ENCODE assay signal across 8 mouse cellular contexts in the genomic region with DNA sequence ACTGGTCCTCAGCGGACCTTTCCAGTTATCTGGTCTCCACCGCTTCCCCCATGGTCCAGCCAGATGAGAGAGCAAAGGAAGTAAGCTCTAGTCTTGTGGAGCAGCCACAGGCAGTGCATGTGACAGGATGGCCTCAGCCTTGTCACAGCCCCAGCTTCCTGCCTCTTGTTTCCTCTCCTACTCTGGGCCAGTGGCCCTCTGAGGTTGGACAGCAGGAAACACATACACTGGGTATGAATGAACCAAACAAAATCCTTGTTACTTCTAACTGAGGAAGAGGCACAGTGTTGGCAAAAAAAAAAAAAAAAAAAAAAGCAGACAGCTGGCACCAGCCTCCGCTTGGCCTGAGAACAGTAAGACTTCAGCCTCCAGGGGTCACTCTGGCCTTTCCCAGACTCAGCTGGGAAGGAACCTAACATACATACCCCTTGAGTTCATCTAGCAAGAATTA. TPM values are rescaled to one million over a fixed set of nuclear protein-coding genes. Genes with fewer than 3 reads are reported as not detected.
A peak's percentile ranks its signal among the peaks of the same experiment; 100 is the strongest.
DNase-seq lines count a peak whose midpoint lies in the region; ATAC-seq and TF ChIP-seq lines count a peak whose summit lies in the region.

No protein-coding gene starts in this region.

- dilution Hi-C loops in CH12.LX (cut with MboI; ENCODE audit: extremely low pct_ligation_motif_present, extremely low pct_unique_long_range_greater_than_20kb, low sequenced_read_pairs) = no loop called here

- in situ Hi-C loops in CH12.LX (cut with MboI; ENCODE audit: low pct_ligation_motif_present, low pct_unique_long_range_greater_than_20kb, low sequenced_read_pairs) = no loop called here

- peaks cover 17% of the 10 kb centered on the region for H3K79me2 ChIP-seq in CH12.LX (replicated peaks; ENCODE audit: control insufficient read depth, extremely low read depth, insufficient read depth, poor library complexity, severe bottlenecking)

- TF ChIP-seq CTCF in CH12.LX (conservative IDR thresholded peaks at IDR 0.05 in 1 of 2, IDR thresholded peaks at IDR 0.05 in 1 of 2; ENCODE audit: low read depth in 2 of 2, low read length in 2 of 2) = peak in 1 of 2 experiments; percentile 37; a peak in 2 of 4 replicates
- TF ChIP-seq CTCF in hindbrain, postnatal 0 days (IDR thresholded peaks at IDR 0.05; ENCODE audit: low read depth) = peak; percentile 46

- TF ChIP-seq POLR2A in CH12.LX (IDR thresholded peaks at IDR 0.05; ENCODE audit: low read depth, low read length) = no peak

- TF ChIP-seq EP300 in CH12.LX (IDR thresholded peaks at IDR 0.05; ENCODE audit: low read length) = no peak

- H3K27me3 ChIP-seq in forebrain, embryonic 12.5 days = no peaks in the 10 kb centered on the region
- no peaks in the 10 kb centered on the region for H3K27me3 ChIP-seq in forebrain, embryonic 11.5 days (ENCODE audit: control insufficient read depth, insufficient read depth, low read length)
- no peaks in the 10 kb centered on the region for H3K27me3 ChIP-seq in CH12.LX (replicated peaks)
- H3K27me3 ChIP-seq in hindbrain, postnatal 0 days (ENCODE audit: insufficient read depth, low read length) = no peaks in the 10 kb centered on the region
- H3K27me3 ChIP-seq in liver, embryonic 11.5 days (replicated peaks; ENCODE audit: control insufficient read depth, insufficient read depth, low read length) = no peaks in the 10 kb centered on the region

- no peak overlapping the region for H3K27ac ChIP-seq in forebrain, embryonic 12.5 days
- no peak overlapping the region for H3K27ac ChIP-seq in forebrain, embryonic 11.5 days (ENCODE audit: low read depth, low read length)
- no peak overlapping the region for H3K27ac ChIP-seq in CH12.LX (ENCODE audit: insufficient read depth, low read depth)
- H3K27ac ChIP-seq in hindbrain, postnatal 0 days = peak overlapping the region; percentile 45; the same call in 1 of the 2 replicates
- H3K27ac ChIP-seq in liver, embryonic 11.5 days (ENCODE audit: low read depth, low read length) = peak overlapping the region; percentile 81

- peaks cover 2% of the 10 kb centered on the region for H3K4me1 ChIP-seq in forebrain, embryonic 12.5 days
- no peaks in the 10 kb centered on the region for H3K4me1 ChIP-seq in forebrain, embryonic 11.5 days (replicated peaks; ENCODE audit: control insufficient read depth, insufficient read depth, low read length)
- peaks cover 0 to 40% of the 10 kb centered on the region in 2 experiments; a peak in 2 of 4 replicates for H3K4me1 ChIP-seq in CH12.LX (ENCODE audit: control insufficient read depth in 1 of 2, insufficient read depth in 2 of 2)
- H3K4me1 ChIP-seq in hindbrain, postnatal 0 days (ENCODE audit: insufficient read depth, low read length) = peaks cover 4% of the 10 kb centered on the region; the same call in 1 of the 2 replicates
- peaks cover 52% of the 10 kb centered on the region for H3K4me1 ChIP-seq in liver, embryonic 11.5 days (replicated peaks; ENCODE audit: control insufficient read depth, insufficient read depth, low read length)

- H3K4me2 ChIP-seq in forebrain, embryonic 12.5 days = no peak overlapping the region
- H3K4me2 ChIP-seq in forebrain, embryonic 11.5 days (ENCODE audit: low read depth, low read length, severe bottlenecking) = no peak overlapping the region
- H3K4me2 ChIP-seq in CH12.LX (ENCODE audit: insufficient read depth, low read depth, poor library complexity, severe bottlenecking) = no peak overlapping the region
- no peak overlapping the region for H3K4me2 ChIP-seq in hindbrain, postnatal 0 days (ENCODE audit: low read depth, low read length)
- H3K4me2 ChIP-seq in liver, embryonic 11.5 days = no peak overlapping the region

- no peak for ATAC-seq in forebrain, embryonic 12.5 days (ENCODE audit: low FRiP score)
- ATAC-seq in forebrain, embryonic 11.5 days (replicated peaks; ENCODE audit: low FRiP score) = no peak
- ATAC-seq in hindbrain, postnatal 0 days = peak; percentile 74; the same call in 1 of the 2 replicates
- ATAC-seq in liver, embryonic 11.5 days (replicated peaks; ENCODE audit: low FRiP score) = peak; percentile 72

- TF ChIP-seq RAD21 in CH12.LX (IDR thresholded peaks at IDR 0.05; ENCODE audit: low read depth, low read length) = peak; percentile 18

- 86% methylated on average over 3 of the region's 3 CpGs for WGBS in forebrain, embryonic 12.5 days
- 85% methylated on average over 3 of the region's 3 CpGs for WGBS in forebrain, embryonic 11.5 days
- WGBS in hindbrain, postnatal 0 days = 66% methylated on average over 3 of the region's 3 CpGs
- 38% methylated on average over 3 of the region's 3 CpGs for WGBS in liver, embryonic 11.5 days

- no peak overlapping the region for H3K4me3 ChIP-seq in forebrain, embryonic 12.5 days (replicated peaks)
- no peak overlapping the region for H3K4me3 ChIP-seq in forebrain, embryonic 11.5 days (ENCODE audit: low read depth, low read length)
- no peak overlapping the region for H3K4me3 ChIP-seq in CH12.LX (replicated peaks in 1 of 3; ENCODE audit: low read depth in 2 of 3, low read length in 2 of 3, poor library complexity in 1 of 3)
- H3K4me3 ChIP-seq in hindbrain, postnatal 0 days (ENCODE audit: low read length) = no peak overlapping the region
- H3K4me3 ChIP-seq in liver, embryonic 11.5 days (ENCODE audit: low read depth, low read length) = no peak overlapping the region

- no peak for DNase-seq in forebrain, embryonic 11.5 days (ENCODE audit: low spot score)
- DNase-seq in CH12.LX (ENCODE audit: extremely low read depth) = no peak
- DNase-seq in fibroblast of lung, adult 2 months (ENCODE audit: low read depth) = peak; percentile 42
- DNase-seq in hindbrain, postnatal 0 days (ENCODE audit: low spot score) = peak; percentile 56
- DNase-seq in liver, embryonic 11.5 days (ENCODE audit: low spot score) = no peak
- DNase-seq in naive thymus-derived CD4-positive, alpha-beta T cell, adult 2 months (ENCODE audit: low read depth) = peak; percentile 51
- DNase-seq in right cerebral cortex, postnatal 25 days = no peak

- H3K36me3 ChIP-seq in forebrain, embryonic 12.5 days (replicated peaks) = peaks cover 19% of the 10 kb centered on the region
- H3K36me3 ChIP-seq in forebrain, embryonic 11.5 days (ENCODE audit: control insufficient read depth, insufficient read depth, low read length) = no peaks in the 10 kb centered on the region; the same call in 1 of the 2 replicates
- peaks cover 46 to 92% of the 10 kb centered on the region in 2 experiments for H3K36me3 ChIP-seq in CH12.LX (replicated peaks in 1 of 2; ENCODE audit: control insufficient read depth in 1 of 2, insufficient read depth in 1 of 2, low read length in 1 of 2)
- H3K36me3 ChIP-seq in hindbrain, postnatal 0 days (ENCODE audit: insufficient read depth, low read length) = no peaks in the 10 kb centered on the region
- peaks cover 17% of the 10 kb centered on the region for H3K36me3 ChIP-seq in liver, embryonic 11.5 days (ENCODE audit: control insufficient read depth, insufficient read depth, low read length)

- peak overlapping the region; percentile 21; the same call in 1 of the 2 replicates for H3K9ac ChIP-seq in forebrain, embryonic 12.5 days
- H3K9ac ChIP-seq in forebrain, embryonic 11.5 days (ENCODE audit: low read length) = no peak overlapping the region
- H3K9ac ChIP-seq in CH12.LX (ENCODE audit: insufficient read depth, low read depth) = no peak overlapping the region
- H3K9ac ChIP-seq in hindbrain, postnatal 0 days (replicated peaks; ENCODE audit: low read length) = no peak overlapping the region
- H3K9ac ChIP-seq in liver, embryonic 11.5 days (ENCODE audit: low read depth, low read length) = no peak overlapping the region

- no peaks in the 10 kb centered on the region for H3K9me3 ChIP-seq in forebrain, embryonic 12.5 days
- H3K9me3 ChIP-seq in forebrain, embryonic 11.5 days (ENCODE audit: control insufficient read depth, low read length) = no peaks in the 10 kb centered on the region
- no peaks in the 10 kb centered on the region for H3K9me3 ChIP-seq in CH12.LX (replicated peaks; ENCODE audit: low read length)
- no peaks in the 10 kb centered on the region for H3K9me3 ChIP-seq in hindbrain, postnatal 0 days (ENCODE audit: low read length)
- no peaks in the 10 kb centered on the region for H3K9me3 ChIP-seq in liver, embryonic 11.5 days (ENCODE audit: control insufficient read depth, low read length)

RNA-seq across cellular contexts. Expression of gene Slc38a10, which starts 8.5 kb away (rescaled TPM):
- polyA plus RNA-seq in forebrain, embryonic 12.5 days (2016; fragmentation: Nextera tagmentation; extraction: Ambion mirVana) = 88.6 and 91.3 TPM in 2 replicates
- polyA plus RNA-seq in forebrain, embryonic 11.5 days (2014; fragmentation: Nextera tagmentation; extraction: Ambion mirVana) = 58.3 and 68.2 TPM in 2 replicates
- total RNA-seq in CH12.LX (2012; rRNA removed) (86.2 and 97.6 TPM in 2 replicates), CH12.LX (2014; rRNA removed) (42.8 and 47.1 TPM in 2 replicates)
- polyA plus RNA-seq in CH12.LX (2012; ENCODE audit: insufficient read length, low read depth) = 75.6 and 83.7 TPM in 2 replicates
- total RNA-seq in hindbrain, postnatal 0 days (2014; rRNA removed) = 167 and 178 TPM in 2 replicates
- polyA plus RNA-seq in hindbrain, postnatal 0 days (2015; fragmentation: Nextera tagmentation; extraction: Ambion mirVana) = 95.9 and 101 TPM in 2 replicates
- polyA plus RNA-seq in liver, embryonic 11.5 days (2014; fragmentation: Nextera tagmentation; extraction: Ambion mirVana) = 59.4 and 64.5 TPM in 2 replicates

RNA-seq across cellular contexts. Expression of gene Ndufaf8, which starts 43.9 kb away (rescaled TPM):
- polyA plus RNA-seq in forebrain, embryonic 12.5 days (2016; fragmentation: Nextera tagmentation; extraction: Ambion mirVana) = 52.5 and 62.0 TPM in 2 replicates
- 65.2 and 69.9 TPM in 2 replicates for polyA plus RNA-seq in forebrain, embryonic 11.5 days (2014; fragmentation: Nextera tagmentation; extraction: Ambion mirVana)
- total RNA-seq in CH12.LX (2012; rRNA removed) = 88.0 and 103 TPM in 2 replicates
- total RNA-seq in CH12.LX (2014; rRNA removed) = 38.6 and 46.3 TPM in 2 replicates
- polyA plus RNA-seq in CH12.LX (2012; ENCODE audit: insufficient read length, low read depth) = 50.2 and 59.5 TPM in 2 replicates
- total RNA-seq in hindbrain, postnatal 0 days (2014; rRNA removed) = 56.1 and 82.6 TPM in 2 replicates
- 62.7 and 70.2 TPM in 2 replicates for polyA plus RNA-seq in hindbrain, postnatal 0 days (2015; fragmentation: Nextera tagmentation; extraction: Ambion mirVana)
- polyA plus RNA-seq in liver, embryonic 11.5 days (2014; fragmentation: Nextera tagmentation; extraction: Ambion mirVana) = 87.5 and 102 TPM in 2 replicates

RNA-seq across cellular contexts. Expression of gene Tepsin, which starts 44.1 kb away (rescaled TPM):
- 17.3 and 20.9 TPM in 2 replicates for polyA plus RNA-seq in forebrain, embryonic 12.5 days (2016; fragmentation: Nextera tagmentation; extraction: Ambion mirVana)
- 22.0 and 24.8 TPM in 2 replicates for polyA plus RNA-seq in forebrain, embryonic 11.5 days (2014; fragmentation: Nextera tagmentation; extraction: Ambion mirVana)
- 22.1 and 22.3 TPM in 2 replicates for total RNA-seq in CH12.LX (2012; rRNA removed)
- total RNA-seq in CH12.LX (2014; rRNA removed) = 13.7 and 14.5 TPM in 2 replicates
- 13.0 and 14.2 TPM in 2 replicates for polyA plus RNA-seq in CH12.LX (2012; ENCODE audit: insufficient read length, low read depth)
- total RNA-seq in hindbrain, postnatal 0 days (2014; rRNA removed) = 30.6 and 31.6 TPM in 2 replicates
- 13.8 and 14.8 TPM in 2 replicates for polyA plus RNA-seq in hindbrain, postnatal 0 days (2015; fragmentation: Nextera tagmentation; extraction: Ambion mirVana)
- 16.4 and 19.5 TPM in 2 replicates for polyA plus RNA-seq in liver, embryonic 11.5 days (2014; fragmentation: Nextera tagmentation; extraction: Ambion mirVana)

RNA-seq across cellular contexts. Expression of gene Cep131, which starts 56.0 kb away (rescaled TPM):
- polyA plus RNA-seq in forebrain, embryonic 12.5 days (2016; fragmentation: Nextera tagmentation; extraction: Ambion mirVana) = 48.2 and 51.0 TPM in 2 replicates
- 50.1 and 51.9 TPM in 2 replicates for polyA plus RNA-seq in forebrain, embryonic 11.5 days (2014; fragmentation: Nextera tagmentation; extraction: Ambion mirVana)
- 15.9 and 20.9 TPM in 2 replicates for total RNA-seq in CH12.LX (2012; rRNA removed)
- 1.7 and 2.3 TPM in 2 replicates for total RNA-seq in CH12.LX (2014; rRNA removed)
- 10.2 and 12.7 TPM in 2 replicates for polyA plus RNA-seq in CH12.LX (2012; ENCODE audit: insufficient read length, low read depth)
- 18.5 and 18.7 TPM in 2 replicates for total RNA-seq in hindbrain, postnatal 0 days (2014; rRNA removed)
- 23.3 and 26.4 TPM in 2 replicates for polyA plus RNA-seq in hindbrain, postnatal 0 days (2015; fragmentation: Nextera tagmentation; extraction: Ambion mirVana)
- 17.4 and 19.2 TPM in 2 replicates for polyA plus RNA-seq in liver, embryonic 11.5 days (2014; fragmentation: Nextera tagmentation; extraction: Ambion mirVana)

Comparison
In these comparisons a context has a peak if more than half of its experiments do, and no peak if none do; other contexts are left out.
1. ATAC-seq: peak in hindbrain, postnatal 0 days (single experiment) and liver, embryonic 11.5 days (single experiment); none in forebrain, embryonic 12.5 days (single experiment) and forebrain, embryonic 11.5 days (single experiment).
2. H3K27ac ChIP-seq: peak in hindbrain, postnatal 0 days (single experiment) and liver, embryonic 11.5 days (single experiment); none in forebrain, embryonic 12.5 days (single experiment), forebrain, embryonic 11.5 days (single experiment) and CH12.LX (single experiment).
3. DNase-seq: peak in fibroblast of lung, adult 2 months (single experiment), hindbrain, postnatal 0 days (single experiment) and naive thymus-derived CD4-positive, alpha-beta T cell, adult 2 months (single experiment); none in forebrain, embryonic 11.5 days (single experiment), CH12.LX (single experiment), liver, embryonic 11.5 days (single experiment) and right cerebral cortex, postnatal 25 days (single experiment).